Mouse (Mus musculus) heart, embryonic 13.5 days (tissue): ENCODE measurements at regions not wholly inside any gene's neighbourhood (a gene's known extent, or its start where the extent isn't known, plus 50 kb on each side); places are given as distances from the start of the nearest gene placed in this dataset.
A peak's percentile ranks its signal among the peaks of the same experiment; 100 is the strongest.

Experiments
- ATAC-seq: fragments of 200-750 bp; cut with Nextera tagmentation; 2 replicates; pipeline ENCODE4 v1.8.0; 2017; ENCODE audit warnings: moderate TSS enrichment; ENCODE audit not compliant: insufficient number of reproducible peaks, low FRiP score, low TSS enrichment; ENCODE audit errors: extremely low read depth
- H3K27ac ChIP-seq: fragments of 300-500 bp; sonication (generic); replicated peaks from 2 replicates; pipeline ENCODE4 v1.5.1; 2015; ENCODE audit warnings: moderate library complexity, mild to moderate bottlenecking, inconsistent platforms
- H3K27me3 ChIP-seq: fragments of 300-500 bp; sonication (generic); replicated peaks from 2 replicates; pipeline ENCODE4 v1.6.1; 2015; ENCODE audit warnings: mild to moderate bottlenecking, inconsistent platforms
- H3K36me3 ChIP-seq: fragments of 300-500 bp; sonication (generic); 2 replicates; pipeline ENCODE4 v1.6.1; 2015; ENCODE audit warnings: mild to moderate bottlenecking, inconsistent platforms
- H3K4me1 ChIP-seq: fragments of 300-500 bp; sonication (generic); 2 replicates; pipeline ENCODE4 v1.6.1; 2015; ENCODE audit warnings: inconsistent platforms
- H3K4me2 ChIP-seq: fragments of 300-500 bp; sonication (generic); 2 replicates; pipeline ENCODE4 v1.6.1; 2015; ENCODE audit warnings: inconsistent platforms, mild to moderate bottlenecking, moderate library complexity
- H3K4me3 ChIP-seq: fragments of 300-500 bp; sonication (generic); 2 replicates; pipeline ENCODE4 v1.5.1; 2015; ENCODE audit warnings: moderate library complexity, mild to moderate bottlenecking, inconsistent platforms
- H3K9ac ChIP-seq: fragments of 300-500 bp; sonication (generic); 2 replicates; pipeline ENCODE4 v1.6.1; 2015; ENCODE audit warnings: inconsistent platforms, mild to moderate bottlenecking, moderate library complexity
- H3K9me3 ChIP-seq: fragments of 300-500 bp; sonication (generic); 2 replicates; pipeline ENCODE4 v1.6.1; 2016; ENCODE audit warnings: inconsistent platforms
- WGBS: fragments of 180-500 bp; shearing (Covaris S2); methylation state at CpG from one replicate; pipeline ENCODE4 v1.1.7; 2015; ENCODE audit warnings: mixed read lengths; 5-methylcytosine and 5-hydroxymethylcytosine counted together

- no peak overlapping the region for H3K9ac ChIP-seq
- no peak overlapping the region for H3K27ac ChIP-seq
- no peak overlapping the region for H3K4me2 ChIP-seq
- H3K4me1 ChIP-seq: no peaks in the 10 kb centered on the region
- WGBS: 71% methylated on average over 5 of the region's 5 CpGs
- no peaks in the 10 kb centered on the region for H3K27me3 ChIP-seq
- no peaks in the 10 kb centered on the region for H3K9me3 ChIP-seq
- no peak overlapping the region for H3K4me3 ChIP-seq
- H3K36me3 ChIP-seq: no peaks in the 10 kb centered on the region
- ATAC-seq: no peak
Measured at GRCm38 (mm10) chr8:26593536-26594368, 383.4 kb upstream of the Zfp703 start.

DNA sequence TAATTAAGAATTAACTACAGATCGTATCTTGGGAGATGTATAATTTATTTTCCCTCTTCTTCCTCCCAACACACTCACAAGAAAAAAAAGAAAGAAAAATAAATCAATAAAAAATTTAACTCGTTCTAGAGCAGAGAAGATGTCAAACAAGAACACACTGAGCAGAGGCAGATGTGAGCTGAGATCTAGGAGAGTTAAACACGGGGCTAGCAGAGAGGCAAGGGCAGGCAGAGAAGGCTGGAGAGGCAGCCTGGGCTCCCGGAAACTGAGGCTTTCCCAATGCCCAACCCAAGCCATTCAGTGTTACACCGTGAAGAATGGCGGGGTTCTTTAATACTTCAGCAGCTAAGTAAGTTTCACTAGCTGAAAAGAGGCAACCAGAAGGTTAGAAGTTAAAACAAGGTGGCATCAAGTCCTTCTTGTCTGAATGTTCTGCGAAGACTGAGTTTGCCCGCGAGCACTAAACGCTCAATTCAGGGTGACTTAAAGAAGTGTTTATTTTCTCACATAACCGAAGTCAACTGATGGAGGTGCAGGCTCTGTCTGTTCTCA, 382.7 kb upstream of the Zfp703 start:
- no peaks in the 10 kb centered on the region for H3K27me3 ChIP-seq
- no peak overlapping the region for H3K9ac ChIP-seq
- ATAC-seq: no peak
- WGBS: 66% methylated on average over 11 of the region's 11 CpGs
- no peaks in the 10 kb centered on the region for H3K4me1 ChIP-seq
- no peak overlapping the region for H3K4me3 ChIP-seq
- H3K9me3 ChIP-seq: no peaks in the 10 kb centered on the region
- H3K36me3 ChIP-seq: no peaks in the 10 kb centered on the region
- H3K27ac ChIP-seq: no peak overlapping the region
- H3K4me2 ChIP-seq: no peak overlapping the region

- no peak overlapping the region for H3K9ac ChIP-seq
- H3K9me3 ChIP-seq: no peaks in the 10 kb centered on the region
- H3K4me1 ChIP-seq: no peaks in the 10 kb centered on the region
- H3K4me2 ChIP-seq: no peak overlapping the region
- H3K36me3 ChIP-seq: no peaks in the 10 kb centered on the region
- no peak for ATAC-seq
- H3K4me3 ChIP-seq: no peak overlapping the region
- H3K27ac ChIP-seq: no peak overlapping the region
- 78% methylated on average over 13 of the region's 13 CpGs for WGBS
- H3K27me3 ChIP-seq: no peaks in the 10 kb centered on the region
Measured at GRCm38 (mm10) chr8:26595431-26596018, 381.6 kb upstream of the Zfp703 start.

DNA sequence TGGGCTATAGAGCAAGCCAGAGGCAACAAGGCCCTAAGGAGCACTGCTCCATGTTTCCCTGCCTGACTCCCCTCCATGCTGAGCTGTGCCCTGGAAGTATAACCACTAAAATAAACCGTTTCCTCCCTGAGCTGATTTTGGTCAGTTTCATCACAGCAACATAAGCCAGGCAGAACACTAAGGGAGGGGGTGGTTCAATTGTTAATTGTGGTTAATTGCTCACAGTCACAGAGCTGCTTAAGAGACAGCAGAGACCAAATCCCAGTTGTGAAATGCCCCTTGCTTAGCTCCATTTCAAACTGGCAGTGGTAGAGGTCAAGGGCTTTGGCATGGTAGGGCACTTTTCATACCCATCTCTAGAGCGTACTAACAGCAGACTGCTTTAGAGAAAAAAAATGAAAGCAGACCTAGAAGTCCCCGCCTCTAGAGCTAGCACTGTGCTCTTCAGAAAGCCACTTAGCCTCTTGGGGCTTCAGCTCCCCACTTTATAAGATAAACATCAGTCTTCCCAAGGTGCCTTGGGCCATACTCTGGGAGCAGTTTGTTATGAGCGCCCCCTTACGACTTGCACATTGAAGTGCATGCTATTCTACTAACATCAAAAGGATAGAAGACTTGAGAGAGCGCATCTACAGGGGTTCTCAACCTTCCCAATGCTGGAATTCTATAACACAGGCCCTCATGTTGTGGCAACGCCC, 380.3 kb upstream of the Zfp703 start:
- Histone ChIP-seq H3K4me2 (no peak overlapping the region), H3K4me1 (no peaks in the 10 kb centered on the region), H3K9ac (no peak overlapping the region), H3K27ac (no peak overlapping the region), H3K4me3 (no peak overlapping the region), H3K9me3 (no peaks in the 10 kb centered on the region), H3K27me3 (no peaks in the 10 kb centered on the region), H3K36me3 (no peaks in the 10 kb centered on the region)
- 60% methylated on average over 7 of the region's 7 CpGs for whole genome bisulfite sequencing
- no peak for ATAC-seq

- Histone ChIP-seq H3K27ac (no peak overlapping the region), H3K4me1 (no peaks in the 10 kb centered on the region), H3K9ac (no peak overlapping the region), H3K27me3 (no peaks in the 10 kb centered on the region), H3K4me2 (no peak overlapping the region), H3K9me3 (no peaks in the 10 kb centered on the region), H3K4me3 (no peak overlapping the region), H3K36me3 (no peaks in the 10 kb centered on the region)
- WGBS: 83% methylated on average over 8 of the region's 8 CpGs
- no peak for ATAC-seq
Measured at GRCm38 (mm10) chr8:26598520-26598919, 378.6 kb upstream of the Zfp703 start.

- H3K4me3 ChIP-seq: no peak overlapping the region
- no peaks in the 10 kb centered on the region for H3K27me3 ChIP-seq
- H3K36me3 ChIP-seq: no peaks in the 10 kb centered on the region
- 83% methylated on average over 9 of the region's 9 CpGs for WGBS
- H3K27ac ChIP-seq: no peak overlapping the region
- H3K9ac ChIP-seq: no peak overlapping the region
- ATAC-seq: no peak
- H3K4me2 ChIP-seq: no peak overlapping the region
- H3K4me1 ChIP-seq: no peaks in the 10 kb centered on the region
- H3K9me3 ChIP-seq: no peaks in the 10 kb centered on the region
Measured at GRCm38 (mm10) chr8:26600127-26600526, 377.0 kb upstream of the Zfp703 start.

- no peak for ATAC-seq
- Histone ChIP-seq H3K4me1 (no peaks in the 10 kb centered on the region), H3K27ac (no peak overlapping the region), H3K9ac (no peak overlapping the region), H3K4me3 (no peak overlapping the region), H3K4me2 (no peak overlapping the region), H3K9me3 (peaks cover 17% of the 10 kb centered on the region), H3K36me3 (no peaks in the 10 kb centered on the region), H3K27me3 (no peaks in the 10 kb centered on the region)
- 26% methylated on average over 1 of the region's 1 CpGs for WGBS
Measured at GRCm38 (mm10) chr8:26608001-26608400, 369.1 kb upstream of the Zfp703 start.

DNA sequence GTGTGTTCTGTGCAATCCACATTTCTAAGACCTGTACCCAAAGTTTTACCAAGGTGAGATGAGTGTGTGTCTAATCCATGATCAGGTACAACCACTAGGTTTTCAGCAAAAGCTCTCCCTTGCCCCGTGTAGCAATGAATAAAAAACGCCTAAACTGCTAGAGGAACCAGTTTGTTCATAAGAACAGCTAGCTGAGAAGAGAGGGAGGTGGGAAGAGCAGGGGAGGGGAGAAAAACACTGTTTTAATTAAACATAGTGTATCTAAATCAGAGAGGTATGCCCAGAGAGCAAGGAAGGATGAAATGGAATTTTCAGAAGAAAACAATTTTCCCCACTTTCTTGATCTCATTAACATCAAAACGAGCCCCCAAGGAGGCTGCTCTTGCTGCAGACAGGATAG, 368.5 kb upstream of the Zfp703 start:
- 49% methylated on average over 3 of the region's 3 CpGs for WGBS
- H3K4me1 ChIP-seq: no peaks in the 10 kb centered on the region
- ATAC-seq: no peak
- no peak overlapping the region for H3K9ac ChIP-seq
- no peaks in the 10 kb centered on the region for H3K36me3 ChIP-seq
- no peaks in the 10 kb centered on the region for H3K27me3 ChIP-seq
- no peak overlapping the region for H3K4me3 ChIP-seq
- no peak overlapping the region for H3K4me2 ChIP-seq
- no peak overlapping the region for H3K27ac ChIP-seq
- peaks cover 17% of the 10 kb centered on the region for H3K9me3 ChIP-seq

- H3K27ac ChIP-seq: no peak overlapping the region
- no peak overlapping the region for H3K4me3 ChIP-seq
- H3K27me3 ChIP-seq: no peaks in the 10 kb centered on the region
- no peak for ATAC-seq
- peaks cover 11% of the 10 kb centered on the region; the same call in 1 of the 2 replicates for H3K9me3 ChIP-seq
- H3K36me3 ChIP-seq: no peaks in the 10 kb centered on the region
- H3K4me1 ChIP-seq: no peaks in the 10 kb centered on the region
- no peak overlapping the region for H3K4me2 ChIP-seq
- H3K9ac ChIP-seq: no peak overlapping the region
Measured at GRCm38 (mm10) chr8:26612153-26612552, 365.0 kb upstream of the Zfp703 start.

GRCm38 (mm10) chr8:26622311-26623052, 354.6 kb upstream of the Zfp703 start:
- no peaks in the 10 kb centered on the region; the same call in 1 of the 2 replicates for H3K27me3 ChIP-seq
- no peak overlapping the region for H3K4me3 ChIP-seq
- no peaks in the 10 kb centered on the region for H3K36me3 ChIP-seq
- no peak for ATAC-seq
- no peak overlapping the region for H3K27ac ChIP-seq
- peaks cover 13% of the 10 kb centered on the region; the same call in 1 of the 2 replicates for H3K4me1 ChIP-seq
- no peak overlapping the region; the same call in 1 of the 2 replicates for H3K9ac ChIP-seq
- no peaks in the 10 kb centered on the region for H3K9me3 ChIP-seq
- WGBS: 41% methylated on average over 12 of the region's 12 CpGs
- H3K4me2 ChIP-seq: peak overlapping the region; percentile 30

GRCm38 (mm10) chr8:26626186-26626585, 350.9 kb upstream of the Zfp703 start:
- Histone ChIP-seq H3K9me3 (no peaks in the 10 kb centered on the region), H3K4me2 (no peak overlapping the region), H3K27me3 (no peaks in the 10 kb centered on the region; the same call in 1 of the 2 replicates), H3K9ac (no peak overlapping the region), H3K36me3 (no peaks in the 10 kb centered on the region), H3K4me1 (peaks cover 13% of the 10 kb centered on the region; the same call in 1 of the 2 replicates), H3K4me3 (no peak overlapping the region), H3K27ac (no peak overlapping the region)
- ATAC-seq: no peak
- 78% methylated on average over 14 of the region's 14 CpGs for WGBS
